Mouse (Mus musculus): Measurements from ENCODE around the gene Lrrc75a. TPM values are rescaled to one million over a fixed set of nuclear protein-coding genes. Genes with fewer than 3 reads are reported as not detected.
A peak's percentile ranks its signal among the peaks of the same experiment; 100 is the strongest.

Lrrc75a gene
- total RNA-seq, 2 experiments from 2014 or later, result 14.4 to 16.7 TPM

GRCm38 (mm10) chr11:62645732-62646494, 2.4 kb downstream of the Lrrc75a start:
- intact Hi-C loops (cut with DNase I), result loop anchor here (5.0 kb wide), 1 partner anchor 34 kb away; no protein-coding TSS in a partner anchor
- DNase-seq, result peak; percentile 71

- intact Hi-C loops (cut with DNase I), result loop anchor here (5.0 kb wide), 1 partner anchor 33 kb away; no protein-coding TSS in a partner anchor
- DNase-seq, result no peak
Measured at GRCm38 (mm10) chr11:62645337-62645675, 3.0 kb downstream of the Lrrc75a start.

- no peak for DNase-seq
- intact Hi-C loops (cut with DNase I), result loop anchor here (5.0 kb wide), 1 partner anchor 32 kb away; no protein-coding TSS in a partner anchor
Measured at GRCm38 (mm10) chr11:62644602-62645336, 3.6 kb downstream of the Lrrc75a start.

- no peak for DNase-seq
- intact Hi-C loops (cut with DNase I), result no loop called here
Measured at GRCm38 (mm10) chr11:62643681-62644363, 4.5 kb downstream of the Lrrc75a start.

GRCm38 (mm10) chr11:62643011-62643631, 5.2 kb downstream of the Lrrc75a start:
- peak; percentile 70 for DNase-seq
- intact Hi-C loops (cut with DNase I), result no loop called here

- intact Hi-C loops (cut with DNase I), result no loop called here
- no peak for DNase-seq
Measured at GRCm38 (mm10) chr11:62642023-62642844, 6.1 kb downstream of the Lrrc75a start.

- DNase-seq, result no peak
- intact Hi-C loops (cut with DNase I), result no loop called here
Measured at GRCm38 (mm10) chr11:62640378-62640777, 7.9 kb downstream of the Lrrc75a start.

- no peak for DNase-seq
- intact Hi-C loops (cut with DNase I), result no loop called here
Measured at GRCm38 (mm10) chr11:62638402-62638801, 9.9 kb downstream of the Lrrc75a start.

- no peak for DNase-seq
- intact Hi-C loops (cut with DNase I), result no loop called here
Measured at GRCm38 (mm10) chr11:62637806-62638205, 10.5 kb downstream of the Lrrc75a start.

GRCm38 (mm10) chr11:62637401-62637800, 10.9 kb downstream of the Lrrc75a start:
- intact Hi-C loops (cut with DNase I), result no loop called here
- no peak for DNase-seq

- DNase-seq, result no peak
- intact Hi-C loops (cut with DNase I), result no loop called here
Measured at GRCm38 (mm10) chr11:62636840-62637221, 11.5 kb downstream of the Lrrc75a start.

GRCm38 (mm10) chr11:62636105-62636839, 12.1 kb downstream of the Lrrc75a start:
- DNase-seq, result no peak
- intact Hi-C loops (cut with DNase I), result no loop called here

GRCm38 (mm10) chr11:62635406-62635805, 12.9 kb downstream of the Lrrc75a start:
- DNase-seq, result no peak
- intact Hi-C loops (cut with DNase I), result no loop called here

GRCm38 (mm10) chr11:62631138-62631537, 17.2 kb downstream of the Lrrc75a start:
- intact Hi-C loops (cut with DNase I), result no loop called here
- DNase-seq, result no peak

GRCm38 (mm10) chr11:62630225-62630821, 18.0 kb downstream of the Lrrc75a start:
- intact Hi-C loops (cut with DNase I), result no loop called here

GRCm38 (mm10) chr11:62629352-62630224, 18.7 kb downstream of the Lrrc75a start:
- intact Hi-C loops (cut with DNase I), result no loop called here
- no peak for DNase-seq

More at GRCm38 (mm10) chr11:62630225-62630821, 18.0 kb downstream of the Lrrc75a start:
- DNase-seq, result peak; percentile 37

- peak; percentile 54 for DNase-seq
- intact Hi-C loops (cut with DNase I), result no loop called here
Measured at GRCm38 (mm10) chr11:62624341-62625291, 23.7 kb downstream of the Lrrc75a start.
